Mouse (Mus musculus): ENCODE results near the gene Arpin.

- TF ChIP-seq SMC3 (IDR thresholded peaks at IDR 0.05; ENCODE audit: low read depth, low read length) (no peak), POLR2A (IDR thresholded peaks at IDR 0.05; ENCODE audit: control insufficient read depth in 1 of 2, insufficient read depth in 1 of 2, low read depth in 1 of 2, low read length in 2 of 2, poor library complexity in 1 of 2) (no peak), ZC3H11A (IDR thresholded peaks at IDR 0.05; ENCODE audit: low read depth, low read length) (no peak), CTCF (IDR thresholded peaks at IDR 0.05 in 2 of 3, conservative IDR thresholded peaks at IDR 0.05 in 1 of 3; ENCODE audit: control insufficient read depth in 1 of 3, insufficient read depth in 1 of 3, low read depth in 2 of 3, low read length in 3 of 3, poor library complexity in 1 of 3, severe bottlenecking in 1 of 3) (no peak)
Measured at GRCm38 (mm10) chr7:79878455-79879025, 56.6 kb downstream of the Arpin start.

All from MEL (cell line).